Mouse (Mus musculus): Measurements from ENCODE around the gene Gm45713. TPM values are rescaled to one million over a fixed set of nuclear protein-coding genes. Genes with fewer than 3 reads are reported as not detected.

Gene Gm45713
- total and polyA plus RNA-seq, 3 experiments = 3.9 TPM; not detected in 2

DNA sequence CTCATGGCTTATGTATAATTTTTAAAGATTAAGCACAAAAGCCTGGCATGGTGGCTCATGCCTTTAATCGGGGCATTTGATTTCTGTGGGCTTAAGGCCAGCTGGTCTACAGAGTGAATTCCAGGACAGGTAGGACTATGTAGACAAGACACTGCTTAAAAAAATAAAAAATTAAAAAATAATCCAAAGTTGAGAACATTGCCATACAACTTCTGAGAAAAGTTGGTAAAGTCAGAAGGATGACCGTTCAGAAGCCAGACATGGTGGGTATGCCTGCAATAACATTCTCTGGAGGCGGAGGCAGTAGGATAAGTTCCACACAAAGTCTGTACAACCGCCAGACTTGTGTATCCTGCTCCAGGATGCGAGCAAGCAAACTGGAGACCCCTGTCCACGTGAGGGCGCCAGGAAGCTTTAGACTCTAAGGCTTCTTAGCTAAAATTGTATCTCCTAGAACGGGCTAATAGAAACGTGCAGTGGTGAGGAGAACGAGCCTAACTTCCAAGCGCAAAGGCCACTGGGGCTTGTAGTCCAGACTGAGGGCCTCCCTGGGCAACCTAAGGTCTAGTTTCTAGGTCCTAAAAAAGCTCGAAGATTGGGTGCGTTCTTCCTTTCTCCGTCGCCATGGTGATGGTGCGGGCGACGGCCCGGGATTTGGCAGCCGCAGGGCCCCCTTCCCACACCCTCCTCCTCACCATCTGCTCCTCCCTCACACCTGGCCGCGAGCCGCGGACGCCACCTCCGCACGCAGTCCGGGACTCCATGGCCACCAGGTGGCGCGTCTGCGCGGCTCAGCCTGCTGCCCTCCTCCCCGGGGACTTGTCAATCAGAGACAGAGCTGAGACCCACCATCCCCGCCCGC is 25.8 kb upstream of the Gm45713 start:
- Histone ChIP-seq H3K27ac (ENCODE audit: control insufficient read depth, low read depth, low read length) (peak overlapping the region; percentile 49; the same call in 1 of the 2 replicates), H3K9ac (ENCODE audit: control insufficient read depth, low read depth, low read length, poor library complexity, severe bottlenecking) (peak overlapping the region; percentile 56), H3K4me3 (ENCODE audit: control insufficient read depth in 1 of 2, insufficient read depth in 1 of 2, low read depth in 2 of 2, low read length in 2 of 2) (peak overlapping the region; percentile 6 to 10; a peak in 1 of 4 replicates), H3K4me1 (ENCODE audit: control insufficient read depth in 1 of 2, insufficient read depth in 2 of 2, low read length in 2 of 2) (no peaks in the 10 kb centered on the region; a peak in 2 of 4 replicates), H3K36me3 (ENCODE audit: control insufficient read depth in 1 of 2, insufficient read depth in 2 of 2, low read length in 2 of 2) (peaks cover 0 to 4% of the 10 kb centered on the region in 2 experiments; a peak in 1 of 4 replicates), H3K27me3 (ENCODE audit: control insufficient read depth in 1 of 2, insufficient read depth in 2 of 2, low read length in 2 of 2) (peaks cover 4 to 9% of the 10 kb centered on the region in 2 experiments), H3K79me2 (ENCODE audit: control insufficient read depth, insufficient read depth, low read length, poor library complexity) (no peaks in the 10 kb centered on the region), H3K9me3 (replicated peaks; ENCODE audit: insufficient read depth, low read length) (no peaks in the 10 kb centered on the region)
- peak; percentile 96 for DNase-seq (ENCODE audit: low read depth, low spot score)
- TF ChIP-seq MAX (IDR thresholded peaks at IDR 0.05; ENCODE audit: low read length) (peak; percentile 69; the same call in 1 of the 2 replicates), NELFE (IDR thresholded peaks at IDR 0.05; ENCODE audit: low read depth, low read length) (no peak), POLR2AphosphoS2 (IDR thresholded peaks at IDR 0.05; ENCODE audit: low read length) (no peak), TAL1 (IDR thresholded peaks at IDR 0.05; ENCODE audit: low read length) (no peak), GATA1 (IDR thresholded peaks at IDR 0.05; ENCODE audit: low read depth, low read length) (no peak), RAD21 (IDR thresholded peaks at IDR 0.05; ENCODE audit: low read depth, low read length) (peak; percentile 48), EP300 (IDR thresholded peaks at IDR 0.05; ENCODE audit: low read depth in 1 of 2, low read length in 2 of 2) (no peak; a peak in 1 of 4 replicates), SMC3 (IDR thresholded peaks at IDR 0.05; ENCODE audit: low read depth, low read length) (peak; percentile 82), RCOR1 (IDR thresholded peaks at IDR 0.05; ENCODE audit: low read depth, low read length) (no peak; the same call in none of the 2 replicates), ZMIZ1 (IDR thresholded peaks at IDR 0.05; ENCODE audit: low read depth, low read length) (no peak), NRF1 (IDR thresholded peaks at IDR 0.05; ENCODE audit: insufficient read depth, low read depth, low read length, poor library complexity, severe bottlenecking) (0 out of 2 replicates have a peak, but pooled peaks have one; percentile 26), MAZ (IDR thresholded peaks at IDR 0.05; ENCODE audit: low read depth, low read length) (no peak; the same call in none of the 2 replicates), ZKSCAN1 (IDR thresholded peaks at IDR 0.05; ENCODE audit: low read depth, low read length) (no peak), CTCF (IDR thresholded peaks at IDR 0.05 in 2 of 3, conservative IDR thresholded peaks at IDR 0.05 in 1 of 3; ENCODE audit: control insufficient read depth in 1 of 3, insufficient read depth in 1 of 3, low read depth in 2 of 3, low read length in 3 of 3, poor library complexity in 1 of 3, severe bottlenecking in 1 of 3) (peak; percentile 72 to 94 (median 82)), USF1 (IDR thresholded peaks at IDR 0.05; ENCODE audit: low read depth, low read length) (peak; percentile 77), TCF12 (IDR thresholded peaks at IDR 0.05; ENCODE audit: low read depth, low read length) (peak; percentile 30; the same call in 1 of the 2 replicates), UBTF (IDR thresholded peaks at IDR 0.05; ENCODE audit: borderline replicate concordance, insufficient read depth, low read depth, low read length) (no peak), SIN3A (IDR thresholded peaks at IDR 0.05; ENCODE audit: low read length) (peak; percentile 86), USF2 (IDR thresholded peaks at IDR 0.05; ENCODE audit: borderline replicate concordance in 1 of 2, insufficient read depth in 1 of 2, low read depth in 1 of 2, low read length in 2 of 2) (no peak), ZNF384 (IDR thresholded peaks at IDR 0.05; ENCODE audit: low read depth, low read length) (no peak), MXI1 (IDR thresholded peaks at IDR 0.05; ENCODE audit: low read depth, low read length) (peak; percentile 88), GABPA (IDR thresholded peaks at IDR 0.05; ENCODE audit: low read depth, low read length) (no peak), ETS1 (IDR thresholded peaks at IDR 0.05; ENCODE audit: low read depth, low read length) (peak; percentile 43; the same call in 1 of the 2 replicates), ZC3H11A (IDR thresholded peaks at IDR 0.05; ENCODE audit: low read depth, low read length) (peak; percentile 39), MYC (IDR thresholded peaks at IDR 0.05; ENCODE audit: low read depth, low read length) (peak; percentile 89; the same call in 1 of the 2 replicates), BHLHE40 (IDR thresholded peaks at IDR 0.05; ENCODE audit: borderline replicate concordance, low read depth, low read length) (peak; percentile 76; the same call in 1 of the 2 replicates), KAT2A (conservative IDR thresholded peaks at IDR 0.05; ENCODE audit: low read depth, low read length) (peak; percentile 56; the same call in 1 of the 2 replicates), CHD2 (IDR thresholded peaks at IDR 0.05; ENCODE audit: low read length) (no peak), JUND (IDR thresholded peaks at IDR 0.05; ENCODE audit: low read depth, low read length) (no peak), MYB (IDR thresholded peaks at IDR 0.05; ENCODE audit: low read depth, low read length) (no peak), MEF2A (IDR thresholded peaks at IDR 0.05; ENCODE audit: extremely low read depth, insufficient replicate concordance, low read depth, low read length, poor library complexity, severe bottlenecking) (no peak), ELF1 (IDR thresholded peaks at IDR 0.05; ENCODE audit: low read depth, low read length) (peak; percentile 7; the same call in 1 of the 2 replicates), HCFC1 (IDR thresholded peaks at IDR 0.05; ENCODE audit: low read depth, low read length) (peak; percentile 95), MAFK (IDR thresholded peaks at IDR 0.05; ENCODE audit: borderline replicate concordance, low read depth, low read length) (no peak)

Measured in MEL (cell line).